Mouse (Mus musculus): ENCODE data around the gene Rem1. TPM values are rescaled to one million over a fixed set of nuclear protein-coding genes. Genes with fewer than 3 reads are reported as not detected.

Rem1 gene
- polyA plus RNA-seq, 1 experiment from 2014 or later = 6.2 TPM

DNA sequence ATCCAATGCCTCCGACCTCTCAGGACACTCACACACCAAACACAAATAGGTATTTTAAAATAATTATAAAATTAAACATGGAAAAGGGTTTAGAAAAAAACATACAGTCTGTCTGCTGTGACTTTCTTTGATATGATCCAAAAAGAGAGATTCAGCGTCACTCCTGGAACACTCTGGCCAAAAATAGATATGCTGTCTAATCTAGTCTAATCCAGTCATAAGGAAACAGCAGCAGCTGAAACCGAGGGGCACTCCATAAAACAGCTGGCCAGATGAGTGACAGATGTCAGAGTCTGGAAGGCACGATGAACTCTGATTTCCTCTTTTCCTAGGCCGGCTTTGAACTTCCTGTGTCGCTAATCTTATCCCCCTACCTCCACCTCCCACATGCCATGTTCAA, 10.3 kb upstream of the Rem1 start:
- Histone ChIP-seq H3K27me3 (ENCODE audit: insufficient read depth, low read length) (no peaks in the 10 kb centered on the region), H3K4me3 (ENCODE audit: low read depth, low read length) (no peak overlapping the region), H3K36me3 (ENCODE audit: insufficient read depth) (no peaks in the 10 kb centered on the region), H3K4me1 (ENCODE audit: insufficient read depth) (no peaks in the 10 kb centered on the region), H3K4me2 (no peak overlapping the region), H3K9ac (no peak overlapping the region), H3K27ac (ENCODE audit: low read depth) (no peak overlapping the region), H3K9me3 (ENCODE audit: low read depth, low read length) (no peaks in the 10 kb centered on the region)
- DNase-seq = no peak
- TF ChIP-seq CTCF (IDR thresholded peaks at IDR 0.05; ENCODE audit: low read depth) = no peak
- no peak for ATAC-seq (ENCODE audit: insufficient read depth)
- 59% methylated on average over 6 of the region's 6 CpGs for WGBS

DNA sequence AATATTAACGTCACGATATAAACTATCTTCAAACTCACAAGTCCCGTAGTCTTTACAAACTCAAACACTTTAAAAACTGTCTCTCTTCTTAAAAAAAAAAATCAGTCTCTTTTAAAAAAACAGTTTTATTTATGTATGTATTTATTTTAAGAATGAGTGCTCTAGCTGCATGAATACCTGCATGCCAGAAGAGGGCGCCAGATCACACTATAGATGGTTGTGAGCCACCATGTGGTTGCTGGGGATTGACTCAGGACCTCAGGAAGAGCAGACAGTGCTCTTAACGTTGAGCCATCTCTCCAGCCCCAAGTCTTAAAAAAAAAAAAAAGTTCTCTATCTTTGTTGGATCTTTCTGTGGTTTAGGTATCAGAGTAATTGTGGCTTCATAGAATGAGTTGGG, 9.4 kb upstream of the Rem1 start:
- DNase-seq (no peak), ATAC-seq (ENCODE audit: insufficient read depth) (no peak)
- Histone ChIP-seq H3K9ac (no peak overlapping the region), H3K4me1 (ENCODE audit: insufficient read depth) (no peaks in the 10 kb centered on the region), H3K36me3 (ENCODE audit: insufficient read depth) (no peaks in the 10 kb centered on the region), H3K27ac (ENCODE audit: low read depth) (no peak overlapping the region), H3K9me3 (ENCODE audit: low read depth, low read length) (no peaks in the 10 kb centered on the region), H3K27me3 (ENCODE audit: insufficient read depth, low read length) (no peaks in the 10 kb centered on the region), H3K4me2 (no peak overlapping the region), H3K4me3 (ENCODE audit: low read depth, low read length) (no peak overlapping the region)
- 57% methylated on average over 5 of the region's 5 CpGs for WGBS
- TF ChIP-seq CTCF (IDR thresholded peaks at IDR 0.05; ENCODE audit: low read depth) = peak; percentile 54

DNA sequence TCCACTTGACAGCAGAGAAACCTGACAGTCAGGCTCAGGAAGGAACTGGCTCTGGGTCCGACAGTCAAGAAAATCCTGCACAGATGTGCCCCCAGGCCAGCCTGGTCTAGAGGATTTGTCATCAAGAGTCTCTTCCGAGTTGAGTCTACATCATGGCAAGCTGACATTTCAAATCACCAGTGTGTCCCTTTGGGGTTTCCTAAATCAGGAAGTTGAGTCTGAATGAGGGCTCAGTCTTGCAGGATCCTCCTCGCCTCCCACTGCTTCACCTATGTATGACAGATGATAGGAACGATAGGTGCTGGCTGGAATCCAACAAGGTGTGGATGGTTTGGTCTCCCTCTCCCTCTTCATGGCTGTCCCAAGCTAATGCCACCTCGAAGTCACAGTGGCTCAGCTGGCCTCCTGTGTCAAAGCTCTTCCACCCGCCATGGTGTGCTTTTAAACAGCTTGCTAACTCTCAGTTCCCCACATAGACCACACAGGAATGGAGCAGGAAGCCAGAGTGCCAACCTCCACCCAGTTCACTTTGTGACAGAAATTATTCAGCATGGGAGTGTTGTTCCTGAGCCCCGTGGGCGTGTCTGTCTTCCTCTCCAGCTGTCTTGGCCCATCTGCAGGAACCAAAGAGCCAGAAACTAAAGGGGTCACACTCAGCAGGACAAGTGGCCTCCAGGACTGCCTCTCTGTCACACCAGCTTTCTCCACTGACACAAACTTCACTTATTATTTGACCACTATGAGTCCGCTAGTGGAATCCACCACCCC, 6.2 kb upstream of the Rem1 start:
- Histone ChIP-seq H3K9ac (no peak overlapping the region), H3K27me3 (ENCODE audit: insufficient read depth, low read length) (no peaks in the 10 kb centered on the region), H3K36me3 (ENCODE audit: insufficient read depth) (no peaks in the 10 kb centered on the region), H3K4me3 (ENCODE audit: low read depth, low read length) (no peak overlapping the region), H3K4me2 (no peak overlapping the region), H3K9me3 (ENCODE audit: low read depth, low read length) (no peaks in the 10 kb centered on the region), H3K27ac (ENCODE audit: low read depth) (no peak overlapping the region), H3K4me1 (ENCODE audit: insufficient read depth) (no peaks in the 10 kb centered on the region)
- DNase-seq = no peak
- 65% methylated on average over 9 of the region's 9 CpGs for WGBS
- no peak for ATAC-seq (ENCODE audit: insufficient read depth)
- no peak for TF ChIP-seq CTCF (IDR thresholded peaks at IDR 0.05; ENCODE audit: low read depth)

DNA sequence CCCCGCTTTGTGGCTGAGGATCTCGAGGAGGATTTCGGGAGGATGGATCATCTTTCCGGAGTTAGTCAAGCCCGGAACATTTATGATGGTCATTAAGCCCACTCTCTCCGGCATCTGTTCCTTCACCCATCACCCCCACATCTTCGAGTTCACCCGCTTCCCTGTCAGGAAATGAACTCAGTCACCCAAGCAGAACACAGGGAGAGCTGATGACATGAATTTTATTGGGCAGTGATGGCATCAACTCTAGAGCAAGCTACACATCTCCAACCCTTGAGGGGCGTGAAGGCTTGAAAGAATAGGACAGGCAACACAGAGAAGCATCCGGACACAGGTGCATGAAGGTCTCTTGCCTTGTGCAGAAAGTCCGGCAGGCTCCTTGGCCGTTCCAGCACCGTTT, 4.6 kb upstream of the Rem1 start:
- H3K27ac ChIP-seq (ENCODE audit: low read depth) = no peak overlapping the region
- 85% methylated on average over 13 of the region's 13 CpGs for WGBS
- peaks cover 16% of the 10 kb centered on the region for H3K27me3 ChIP-seq (ENCODE audit: insufficient read depth, low read length)
- DNase-seq = no peak
- no peak overlapping the region for H3K4me2 ChIP-seq
- H3K36me3 ChIP-seq (ENCODE audit: insufficient read depth) = no peaks in the 10 kb centered on the region
- no peaks in the 10 kb centered on the region for H3K9me3 ChIP-seq (ENCODE audit: low read depth, low read length)
- no peaks in the 10 kb centered on the region for H3K4me1 ChIP-seq (ENCODE audit: insufficient read depth)
- no peak for TF ChIP-seq CTCF (IDR thresholded peaks at IDR 0.05; ENCODE audit: low read depth)
- no peak overlapping the region for H3K4me3 ChIP-seq (ENCODE audit: low read depth, low read length)
- no peak overlapping the region for H3K9ac ChIP-seq
- ATAC-seq (ENCODE audit: insufficient read depth) = no peak

DNA sequence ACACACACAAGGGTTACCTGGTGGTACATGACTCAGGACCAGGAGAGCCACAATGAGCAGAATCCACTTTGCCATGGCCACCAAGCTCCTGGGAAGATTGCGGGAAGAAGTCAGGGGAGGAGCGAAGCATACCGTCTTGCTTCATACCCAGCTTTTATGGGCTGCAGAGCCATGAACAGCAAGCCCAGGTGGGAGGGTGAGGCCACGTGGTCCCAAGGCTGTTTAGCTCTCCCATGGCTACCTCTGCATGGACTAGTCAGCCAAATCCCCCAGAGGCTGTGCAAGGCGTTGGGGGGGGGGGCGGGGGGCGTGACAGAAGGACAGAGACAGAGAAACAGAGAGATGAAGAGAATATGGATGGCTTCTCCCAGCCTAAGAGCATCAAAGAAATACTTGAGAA, 3.8 kb upstream of the Rem1 start, which contains the start of gene Defb25:
Defb25 (minus strand) TSS at position 101 of the 400 bp plus-strand sequence.
- Histone ChIP-seq H3K9ac (no peak within 1 kb of the TSS), H3K4me2 (no peak within 1 kb of the TSS), H3K9me3 (ENCODE audit: low read depth, low read length) (no peaks in the 10 kb centered on the region), H3K4me3 (ENCODE audit: low read depth, low read length) (no peak within 1 kb of the TSS), H3K4me1 (ENCODE audit: insufficient read depth) (no peaks in the 10 kb centered on the region), H3K27ac (ENCODE audit: low read depth) (no peak within 1 kb of the TSS), H3K27me3 (ENCODE audit: insufficient read depth, low read length) (peaks cover 24% of the 10 kb centered on the region), H3K36me3 (ENCODE audit: insufficient read depth) (no peaks in the 10 kb centered on the region)
- DNase-seq (no peak), ATAC-seq (ENCODE audit: insufficient read depth) (no peak)
- WGBS = 72% methylated on average over 7 of the region's 7 CpGs
- no peak for TF ChIP-seq CTCF (IDR thresholded peaks at IDR 0.05; ENCODE audit: low read depth)

DNA sequence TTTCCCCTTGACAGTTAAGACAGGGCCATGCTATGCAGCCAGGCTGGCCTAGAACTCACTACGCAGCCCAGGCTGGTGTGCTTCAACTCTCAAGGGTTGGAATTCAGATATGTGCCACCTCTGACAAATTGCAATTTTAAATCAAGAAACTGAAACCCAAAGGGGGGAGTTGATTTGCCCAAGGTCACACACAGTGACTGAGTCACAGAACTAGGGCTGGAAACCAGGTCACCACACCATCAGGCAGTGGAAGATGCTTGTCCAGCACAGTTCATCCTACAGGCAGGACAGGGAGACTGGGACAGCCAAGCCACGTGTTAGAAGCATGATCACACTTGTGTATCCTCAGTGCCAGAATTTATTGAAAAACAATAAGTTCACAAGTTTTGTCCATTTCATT, 2.2 kb upstream of the Rem1 start:
- H3K4me1 ChIP-seq (ENCODE audit: insufficient read depth) = no peaks in the 10 kb centered on the region
- no peaks in the 10 kb centered on the region for H3K36me3 ChIP-seq (ENCODE audit: insufficient read depth)
- H3K4me2 ChIP-seq = no peak overlapping the region
- H3K4me3 ChIP-seq (ENCODE audit: low read depth, low read length) = no peak overlapping the region
- no peak overlapping the region for H3K27ac ChIP-seq (ENCODE audit: low read depth)
- H3K9ac ChIP-seq = no peak overlapping the region
- peaks cover 34% of the 10 kb centered on the region for H3K27me3 ChIP-seq (ENCODE audit: insufficient read depth, low read length)
- WGBS = 80% methylated on average over 2 of the region's 2 CpGs
- no peak for ATAC-seq (ENCODE audit: insufficient read depth)
- no peaks in the 10 kb centered on the region for H3K9me3 ChIP-seq (ENCODE audit: low read depth, low read length)
- no peak for TF ChIP-seq CTCF (IDR thresholded peaks at IDR 0.05; ENCODE audit: low read depth)
- DNase-seq = no peak

DNA sequence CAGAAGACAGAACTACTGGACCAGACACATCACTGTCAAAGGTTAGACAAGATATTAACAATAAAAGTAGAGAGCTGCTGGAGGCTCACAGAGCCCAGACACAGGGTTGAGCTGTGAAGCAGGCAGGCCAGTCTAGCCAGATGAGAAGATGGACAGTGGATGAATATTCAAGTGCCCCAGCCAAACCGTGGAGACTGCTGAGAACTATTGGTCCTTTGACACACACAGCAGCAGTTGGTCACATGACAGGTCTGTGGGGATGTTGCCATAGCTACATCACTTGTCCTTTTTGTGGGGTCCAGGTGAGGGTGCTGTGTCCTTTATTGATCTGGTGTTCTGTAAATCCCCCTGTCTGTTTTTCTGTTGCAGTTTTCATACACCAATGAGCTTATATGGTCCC, 1.5 kb upstream of the Rem1 start:
- no peak overlapping the region for H3K9ac ChIP-seq
- no peak overlapping the region for H3K4me3 ChIP-seq (ENCODE audit: low read depth, low read length)
- ATAC-seq (ENCODE audit: insufficient read depth) (no peak), DNase-seq (no peak)
- TF ChIP-seq CTCF (IDR thresholded peaks at IDR 0.05; ENCODE audit: low read depth) = no peak
- H3K36me3 ChIP-seq (ENCODE audit: insufficient read depth) = no peaks in the 10 kb centered on the region
- H3K9me3 ChIP-seq (ENCODE audit: low read depth, low read length) = no peaks in the 10 kb centered on the region
- peaks cover 34% of the 10 kb centered on the region for H3K27me3 ChIP-seq (ENCODE audit: insufficient read depth, low read length)
- H3K27ac ChIP-seq (ENCODE audit: low read depth) = no peak overlapping the region
- H3K4me2 ChIP-seq = no peak overlapping the region
- H3K4me1 ChIP-seq (ENCODE audit: insufficient read depth) = no peaks in the 10 kb centered on the region
- WGBS = 19% methylated on average over 1 of the region's 1 CpGs

All from lung, embryonic 14.5 days (tissue).